Mouse (Mus musculus) mature B cell (primary cell): ENCODE measurements around the gene Gtf2h2.
"Not testable (repeated sequence)": the region's sequence is repeated elsewhere in the genome, so short reads cannot be mapped to it uniquely, and the experiment has no call there.

ENCODE experiments used
- in situ Hi-C: fragments of 300-500 bp; cut with MboI; formaldehyde crosslinking; loops from 2 replicates; pipeline ENCODE4 v1.14.3; 2019

Gtf2h2 gene

GRCm38 (mm10) chr13:100492061-100492787, at the start of gene Gtf2h2:
Gene Gtf2h2 (minus strand): TSS chr13:100492579.
- in situ Hi-C loops: no loop called here

- in situ Hi-C loops: no loop called here
These were observed 43.8 kb upstream of the Gtf2h2 start for GRCm38 (mm10) chr13:100536149-100536548.

GRCm38 (mm10) chr13:100532788-100533365, 40.5 kb upstream of the Gtf2h2 start:
- in situ Hi-C loops: no loop called here

- in situ Hi-C loops: no loop called here
These were observed 34.3 kb upstream of the Gtf2h2 start for GRCm38 (mm10) chr13:100526649-100527038.

GRCm38 (mm10) chr13:100525935-100526648, 33.7 kb upstream of the Gtf2h2 start:
- in situ Hi-C loops: no loop called here

GRCm38 (mm10) chr13:100524896-100525295, 32.5 kb upstream of the Gtf2h2 start:
- in situ Hi-C loops: no loop called here

- in situ Hi-C loops: no loop called here
These were observed 31.3 kb upstream of the Gtf2h2 start for GRCm38 (mm10) chr13:100523698-100524097.

GRCm38 (mm10) chr13:100521724-100522591, 29.6 kb upstream of the Gtf2h2 start:
- in situ Hi-C loops: no loop called here

- in situ Hi-C loops: no loop called here
These were observed 26.8 kb upstream of the Gtf2h2 start for GRCm38 (mm10) chr13:100519162-100519561.

GRCm38 (mm10) chr13:100518191-100518590, 25.8 kb upstream of the Gtf2h2 start:
- in situ Hi-C loops: no loop called here

- in situ Hi-C loops: no loop called here
These were observed 25.3 kb upstream of the Gtf2h2 start for GRCm38 (mm10) chr13:100517652-100518153.

- in situ Hi-C loops: no loop called here
These were observed 24.1 kb upstream of the Gtf2h2 start for GRCm38 (mm10) chr13:100516213-100517105.

GRCm38 (mm10) chr13:100512792-100513191, 20.4 kb upstream of the Gtf2h2 start:
- in situ Hi-C loops: no loop called here

GRCm38 (mm10) chr13:100511860-100512364, 19.5 kb upstream of the Gtf2h2 start:
- in situ Hi-C loops: no loop called here

- in situ Hi-C loops: no loop called here
These were observed 18.9 kb upstream of the Gtf2h2 start for GRCm38 (mm10) chr13:100511146-100511859.

GRCm38 (mm10) chr13:100499625-100500024, 7.2 kb upstream of the Gtf2h2 start:
- in situ Hi-C loops: not testable (repeated sequence)

- in situ Hi-C loops: no loop called here
These were observed 3.0 kb upstream of the Gtf2h2 start for GRCm38 (mm10) chr13:100495337-100495736.

- in situ Hi-C loops: not testable (repeated sequence)
These were observed 2.0 kb upstream of the Gtf2h2 start for GRCm38 (mm10) chr13:100494370-100494769.

GRCm38 (mm10) chr13:100493313-100493712, 934 bp upstream of the Gtf2h2 start:
- in situ Hi-C loops: no loop called here

- in situ Hi-C loops: no loop called here
These were observed 756 bp downstream of the Gtf2h2 start for GRCm38 (mm10) chr13:100491623-100492022.
